Mouse (Mus musculus) bone marrow, adult 2 months (tissue): ENCODE results near the gene Slc5a6.

Experiments used
- CTCF ChIP-seq: fragments of 200-500 bp; IDR thresholded peaks from 2 replicates; pipeline ENCODE4 v1.5.1; 2011; ENCODE audit warnings: low read length, control low read depth; ENCODE audit not compliant: control insufficient read depth, insufficient read depth
- POLR2A ChIP-seq: fragments of 200-500 bp; IDR thresholded peaks from 2 replicates; pipeline ENCODE4 v1.6.1; 2011; ENCODE audit warnings: low read depth, mild to moderate bottlenecking, control low read depth, low read length, borderline replicate concordance; ENCODE audit not compliant: control insufficient read depth

- TF ChIP-seq POLR2A (no peak), CTCF (no peak)
These were observed 54.6 kb downstream of the Slc5a6 start for GRCm38 (mm10) chr5:30994074-30994473.
